Mouse (Mus musculus) spleen, postnatal 10 days (tissue): ENCODE results near the gene Bckdk.

Experiments
- DNase-seq, 2 experiments: peaks; one replicate each; pipeline ENCODE4 v3.0.0; 2021 to 2022; ENCODE audit warnings: low spot score in 2 of 2

The Bckdk gene

DNA sequence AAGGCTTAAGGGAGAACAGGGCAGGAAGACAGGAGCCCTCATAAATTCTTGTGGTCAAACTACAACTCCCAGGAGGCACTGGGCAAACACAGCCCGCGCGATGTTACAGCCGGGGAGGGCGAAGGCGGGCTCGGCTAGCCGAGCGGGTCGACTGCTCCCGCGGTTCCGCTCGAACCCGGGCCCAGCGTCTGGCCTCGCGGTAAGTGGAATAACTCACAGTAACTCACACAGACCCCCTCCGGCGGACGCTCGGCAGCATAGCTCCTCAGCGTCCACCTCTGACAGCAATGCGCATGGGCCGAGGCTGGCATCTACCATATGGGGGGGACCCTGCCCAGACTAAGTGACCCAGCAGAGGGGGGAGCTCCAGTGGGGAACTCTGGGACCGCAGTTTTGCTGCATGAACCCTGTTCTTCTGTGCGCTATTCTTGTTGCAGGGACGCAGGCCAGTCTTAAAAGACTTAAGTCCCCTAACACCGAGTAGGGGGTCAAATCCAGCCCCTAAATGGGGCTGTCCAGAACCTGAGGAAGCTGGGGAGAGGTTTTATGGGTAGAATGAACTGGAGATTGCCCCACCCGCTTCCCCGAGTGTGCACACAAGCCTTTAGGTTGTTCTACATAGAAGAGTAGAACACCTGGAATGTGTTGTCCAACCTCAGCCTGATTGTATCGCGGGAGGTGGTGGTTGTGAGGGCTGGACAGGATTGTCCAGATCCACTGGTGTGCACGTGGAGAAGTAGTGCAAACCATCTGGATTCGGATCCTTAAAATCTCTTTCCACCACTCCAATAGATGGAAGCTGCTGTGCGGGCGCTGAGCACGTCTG is at the start of gene Bckdk:
Gene Bckdk (plus strand): TSS at position 112 of the 826 bp plus-strand sequence.
- DNase-seq: peak; percentile 65 to 82

GRCm38 (mm10) chr7:127858258-127858657 is 45.6 kb upstream of the Bckdk start:
- DNase-seq: no peak

GRCm38 (mm10) chr7:127866434-127866833 is 37.4 kb upstream of the Bckdk start:
- no peak for DNase-seq

- DNase-seq: no peak
These were observed 36.2 kb upstream of the Bckdk start for GRCm38 (mm10) chr7:127867641-127868040.

DNA sequence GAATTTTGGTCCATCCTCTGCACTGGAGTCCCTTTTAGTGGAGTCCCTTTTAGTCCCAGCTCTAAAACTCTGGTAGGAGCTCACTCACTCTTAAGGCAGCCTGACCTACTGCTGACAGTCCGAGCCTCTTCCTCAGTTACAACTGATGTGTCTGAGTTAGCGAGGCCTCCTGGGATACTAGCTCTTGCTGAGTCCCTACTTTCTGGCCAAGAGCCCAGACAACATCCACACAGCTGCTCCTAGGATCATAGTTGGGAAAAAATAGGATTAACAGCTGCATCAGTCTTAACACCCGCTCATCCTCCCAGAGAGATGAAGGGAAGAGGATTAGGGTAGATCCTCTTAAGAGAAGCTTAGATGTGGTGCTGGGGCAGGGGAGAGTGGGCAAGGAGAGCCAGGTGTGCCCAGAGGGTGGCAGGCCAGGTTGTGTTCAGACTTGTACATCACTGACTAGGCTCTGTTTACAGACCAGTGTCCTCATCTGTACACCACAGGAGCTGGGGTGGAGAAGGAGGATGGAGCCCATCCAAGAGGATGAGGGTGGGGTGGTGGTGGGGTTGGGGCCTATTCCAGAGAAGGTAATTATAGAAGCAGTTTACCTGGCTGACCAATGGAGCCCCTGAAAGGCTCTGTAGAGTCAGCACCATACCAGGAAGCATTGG is 34.6 kb upstream of the Bckdk start:
- no peak for DNase-seq

DNA sequence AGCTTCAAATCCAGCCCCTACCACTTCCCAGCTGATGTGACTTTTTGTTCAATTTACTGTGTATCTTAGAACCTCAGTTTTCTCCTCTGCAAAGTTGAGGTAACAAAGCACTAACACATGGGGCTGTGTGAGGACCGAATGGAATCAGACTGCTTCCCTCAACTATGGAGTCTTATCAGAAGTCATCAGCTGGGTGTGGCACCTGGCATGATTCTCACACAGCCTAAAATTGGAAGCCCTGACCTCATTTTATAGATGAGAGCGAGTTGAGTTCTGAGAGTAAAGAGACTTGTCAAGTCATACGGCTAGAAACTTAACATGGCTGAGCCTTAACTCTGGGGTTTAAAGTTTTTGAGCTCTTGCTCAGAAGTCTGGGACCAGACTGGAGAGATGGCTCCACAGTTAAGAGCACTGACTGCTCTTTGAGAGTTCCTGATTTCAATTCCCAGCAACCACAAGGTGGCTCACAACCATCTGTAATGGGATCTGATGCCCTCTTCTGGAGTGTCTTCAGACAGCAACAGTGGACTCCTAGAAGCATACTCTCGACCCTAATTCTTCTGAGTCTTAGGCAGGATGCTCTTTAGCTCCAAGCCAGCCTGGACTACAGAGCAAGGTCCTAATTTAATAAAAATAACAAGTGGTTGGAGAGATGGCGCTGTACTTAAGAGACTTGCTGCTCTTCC is 33.6 kb upstream of the Bckdk start:
- DNase-seq: no peak

DNA sequence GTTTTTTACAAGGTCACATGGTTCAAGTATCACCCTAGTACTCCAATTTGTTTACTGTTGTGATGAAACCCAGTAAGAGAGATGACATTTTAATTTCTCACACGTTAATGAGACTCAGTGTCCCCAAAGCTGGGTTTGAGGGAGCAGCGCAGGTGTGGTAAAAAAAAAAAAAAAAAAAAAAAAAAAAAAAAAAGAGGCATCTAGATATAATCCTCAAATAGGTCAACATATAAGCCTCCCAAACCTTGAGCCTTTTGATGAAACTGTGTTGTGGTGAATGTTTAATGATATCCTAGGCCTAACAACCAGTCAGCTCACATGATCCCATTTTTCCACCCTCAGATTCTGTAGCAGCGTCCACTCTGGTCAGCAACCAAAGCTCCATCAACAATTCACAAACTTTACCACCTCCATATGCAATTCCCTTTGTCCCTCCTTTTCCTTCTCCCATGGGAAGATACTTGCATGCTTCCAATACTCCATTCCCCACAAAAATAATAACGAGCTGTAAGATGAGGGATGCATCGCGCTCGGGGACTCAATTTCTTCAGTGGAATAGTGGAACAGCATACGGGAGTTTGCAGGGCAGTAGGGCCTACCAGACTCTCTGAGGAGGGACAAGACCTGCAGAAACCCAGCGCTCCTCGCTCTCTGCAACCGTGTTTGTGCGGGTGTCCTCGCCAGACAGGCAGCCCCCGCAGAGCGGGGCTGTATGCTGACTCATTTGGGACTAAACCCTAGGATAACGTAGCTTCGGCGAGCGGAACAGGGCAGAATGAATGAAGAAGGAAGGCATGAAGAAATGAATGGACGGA is 28.9 kb upstream of the Bckdk start:
- DNase-seq: no peak

GRCm38 (mm10) chr7:127875627-127876001 is 28.3 kb upstream of the Bckdk start:
- peak; percentile 89 to 93 for DNase-seq

DNA sequence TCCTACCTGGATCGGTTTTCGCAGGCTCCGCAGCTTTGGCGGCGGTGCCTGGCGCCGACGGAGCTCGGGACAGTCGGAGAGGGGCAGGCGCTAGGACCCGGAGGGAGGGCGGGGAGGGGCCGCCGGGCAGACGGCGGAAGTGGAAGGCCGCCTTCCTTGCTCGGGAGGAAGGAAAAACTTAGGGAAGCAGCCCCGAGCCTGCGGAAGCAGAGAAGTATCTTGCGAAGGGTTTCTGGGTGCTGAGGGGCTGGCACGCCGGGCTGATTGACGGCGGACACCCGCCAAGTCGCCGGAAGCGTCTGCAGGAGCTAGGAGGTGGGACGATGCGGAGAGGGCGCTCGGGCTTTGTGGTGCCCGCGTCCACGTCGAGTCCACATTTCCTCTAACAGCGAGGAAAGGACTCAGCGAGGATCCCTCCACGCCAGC is 27.8 kb upstream of the Bckdk start, which contains the start of gene Zfp646:
Gene Zfp646 (plus strand): TSS at position 181 of the 426 bp plus-strand sequence.
- DNase-seq: peak; percentile 81 to 84

- peak; percentile 89 to 92 for DNase-seq
These were observed 27.2 kb upstream of the Bckdk start, which contains the start of gene Zfp668 for GRCm38 (mm10) chr7:127876467-127877348. Zfp668 (minus strand) TSS chr7:127876828.

DNA sequence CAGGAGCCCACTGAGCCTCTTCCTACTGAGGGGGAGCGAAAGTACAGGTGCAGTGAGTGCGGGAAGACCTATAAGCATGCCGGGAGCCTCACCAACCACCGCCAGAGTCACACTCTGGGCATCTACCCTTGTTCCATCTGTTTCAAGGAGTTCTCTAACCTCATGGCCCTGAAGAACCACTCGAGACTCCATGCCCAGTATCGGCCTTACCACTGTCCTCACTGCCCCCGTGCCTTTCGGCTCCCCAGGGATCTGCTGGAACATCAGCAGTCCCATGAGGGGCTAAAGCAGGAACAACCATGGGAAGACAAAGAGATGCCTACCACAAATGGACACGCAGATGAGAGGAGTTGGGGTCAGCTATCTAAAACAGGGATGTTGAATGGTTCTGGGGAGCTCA is 24.6 kb upstream of the Bckdk start:
- DNase-seq: no peak

DNA sequence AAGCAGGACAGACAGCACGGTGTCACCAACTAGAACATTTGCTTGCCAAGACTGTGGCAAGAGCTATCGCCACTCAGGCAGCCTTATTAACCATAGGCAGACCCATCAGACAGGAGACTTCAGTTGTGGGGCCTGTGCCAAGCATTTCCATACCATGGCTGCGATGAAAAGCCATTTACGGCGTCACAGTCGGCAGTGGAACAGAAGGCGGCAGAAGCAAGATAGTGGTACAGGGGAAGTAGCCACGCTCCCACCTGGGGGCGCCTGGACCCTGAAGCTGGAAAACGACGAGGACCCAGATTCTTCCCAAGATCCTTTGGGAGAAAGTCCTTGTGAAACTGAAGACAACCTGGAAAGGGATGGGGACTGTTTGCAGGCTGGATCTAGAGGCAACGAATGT is 23.5 kb upstream of the Bckdk start:
- no peak for DNase-seq

- no peak for DNase-seq
These were observed 17.9 kb upstream of the Bckdk start for GRCm38 (mm10) chr7:127885951-127886350.

GRCm38 (mm10) chr7:127886551-127886950 is 17.3 kb upstream of the Bckdk start:
- DNase-seq: no peak

GRCm38 (mm10) chr7:127887191-127887590 is 16.7 kb upstream of the Bckdk start:
- no peak for DNase-seq

- no peak for DNase-seq
These were observed 16.1 kb upstream of the Bckdk start for GRCm38 (mm10) chr7:127887781-127888180.

GRCm38 (mm10) chr7:127888821-127889220 is 15.1 kb upstream of the Bckdk start:
- no peak for DNase-seq

DNA sequence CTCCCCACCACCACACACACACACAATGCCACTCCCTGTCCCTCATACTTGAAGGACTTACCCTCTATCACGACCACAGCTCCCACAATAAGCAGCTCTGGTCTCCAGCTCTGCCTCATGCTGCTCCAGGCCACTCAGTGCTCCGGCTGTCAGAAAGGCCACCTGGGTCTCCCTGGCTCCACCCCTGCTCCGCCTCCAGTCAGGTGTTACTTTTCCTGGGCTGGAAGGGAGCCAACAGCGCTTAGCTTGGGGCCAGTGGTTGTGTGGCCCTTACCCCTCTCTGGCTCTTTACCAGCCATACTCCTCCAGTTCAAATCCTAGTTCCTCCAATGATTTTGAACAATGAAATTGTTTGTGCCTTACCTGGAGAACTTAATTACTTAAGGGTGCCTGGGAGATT is 13.1 kb upstream of the Bckdk start, which contains the start of gene Prss53:
Gene Prss53 (minus strand): TSS at position 173 of the 400 bp plus-strand sequence.
- no peak for DNase-seq

- no peak for DNase-seq
These were observed 9.4 kb upstream of the Bckdk start for GRCm38 (mm10) chr7:127894480-127894879.

GRCm38 (mm10) chr7:127895442-127895841 is 8.4 kb upstream of the Bckdk start, which contains the start of the genes Gm21974 and Vkorc1:
Gm21974 (minus strand) TSS chr7:127895454.
Vkorc1 (minus strand) TSS chr7:127895617.
- DNase-seq: peak; percentile 86 to 93
